22 mouse cellular contexts compared by ENCODE assay signal in genomic region chr8:122020050-122020771, GRCm38 (mm10).
A peak's percentile ranks its signal among the peaks of the same experiment; 100 is the strongest.
DNase-seq lines count a peak whose midpoint lies in the region; ATAC-seq and TF ChIP-seq lines count a peak whose summit lies in the region.
"Had no signal": no experiment of that assay in that cellular context is flagged by ENCODE, and none has a peak within 500 bp of the region (broad histone marks: within the 10 kb centered on the region; RNA-seq: fewer than 3 reads in every experiment).

No protein-coding gene starts in this region.

- peaks cover 75% of the 10 kb centered on the region for H3K36me3 ChIP-seq in kidney, embryonic 15.5 days

- no peak for DNase-seq in gastrocnemius, adult 2 months
- no peak for DNase-seq in gastrocnemius, postnatal 36 days
- peak; percentile 43 for DNase-seq in urinary bladder, postnatal 25 days (ENCODE audit: low spot score)
- DNase-seq in urinary bladder, adult 18-20 months (ENCODE audit: low spot score in 2 of 2) = no peak
- no peak for DNase-seq in layer of hippocampus, postnatal 25 days (ENCODE audit: extremely low spot score in 1 of 2, low spot score in 1 of 2)
- DNase-seq: adrenal gland, adult 8-10 months; B cell, adult 2 months; cerebellum, adult 11 months; cerebellum, postnatal 14 days; embryo, embryonic 11 days; heart, postnatal 36 days; kidney, adult 8-10 months; kidney, postnatal 25 days; midbrain, embryonic 14.5 days; right cerebral cortex, postnatal 4 days; thymus, postnatal 25 days had no signal

- no peaks in the 10 kb centered on the region for H3K4me1 ChIP-seq in kidney, embryonic 15.5 days

- peak overlapping the region; percentile 51; the same call in 1 of the 2 replicates for H3K27ac ChIP-seq in gastrocnemius, adult 2 months
- no peak overlapping the region for H3K27ac ChIP-seq in kidney, embryonic 15.5 days
- H3K27ac ChIP-seq: hindbrain, embryonic 14.5 days; limb, embryonic 12.5 days; liver, embryonic 15.5 days had no signal

- H3K9me3 ChIP-seq in kidney, embryonic 15.5 days (replicated peaks) = no peaks in the 10 kb centered on the region
- H3K9me3 ChIP-seq: limb, embryonic 12.5 days; liver, embryonic 15.5 days had no signal

- no peaks in the 10 kb centered on the region for H3K27me3 ChIP-seq in kidney, embryonic 15.5 days
- H3K27me3 ChIP-seq: limb, embryonic 12.5 days; liver, embryonic 15.5 days had no signal

- no peak overlapping the region for H3K4me2 ChIP-seq in kidney, embryonic 15.5 days
- H3K4me2 ChIP-seq: heart, embryonic 11.5 days; hindbrain, embryonic 14.5 days; limb, embryonic 12.5 days; liver, embryonic 15.5 days had no signal

- no peak overlapping the region for H3K9ac ChIP-seq in kidney, embryonic 15.5 days
- H3K9ac ChIP-seq: hindbrain, embryonic 14.5 days; limb, embryonic 12.5 days; liver, embryonic 15.5 days had no signal

- TF ChIP-seq CTCF in gastrocnemius, adult 2 months (IDR thresholded peaks at IDR 0.05) = no peak

- intact Hi-C loops in gastrocnemius, adult 2 months (cut with DNase I) = no loop called here
- intact Hi-C loops in gastrocnemius, postnatal 36 days (cut with DNase I) = no loop called here

- 83% methylated on average over 8 of the region's 8 CpGs for WGBS in kidney, embryonic 15.5 days

- H3K4me3 ChIP-seq in gastrocnemius, adult 2 months = no peak overlapping the region
- H3K4me3 ChIP-seq in kidney, embryonic 15.5 days (replicated peaks) = no peak overlapping the region
- H3K4me3 ChIP-seq: limb, embryonic 12.5 days; liver, embryonic 15.5 days had no signal

- ATAC-seq in megakaryocyte, adult 5-6 weeks (ENCODE audit: poor library complexity, severe bottlenecking) = peak; percentile 49; the same call in 1 of the 2 replicates
- no peak for ATAC-seq in kidney, embryonic 15.5 days (replicated peaks; ENCODE audit: low FRiP score)
